Mouse (Mus musculus): ENCODE measurements around the gene Saxo1. TPM values are rescaled to one million over a fixed set of nuclear protein-coding genes. Genes with fewer than 3 reads are reported as not detected.
A peak's percentile ranks its signal among the peaks of the same experiment; 100 is the strongest.

The Saxo1 gene
- total RNA-seq (2014; fragmentation: Nextera tagmentation) (not detected in 2 replicates), total RNA-seq (2017) (0.12 TPM in 1 of 2 replicates, not detected in the other), polyA plus RNA-seq (2012) (not detected in 2 replicates)

DNA sequence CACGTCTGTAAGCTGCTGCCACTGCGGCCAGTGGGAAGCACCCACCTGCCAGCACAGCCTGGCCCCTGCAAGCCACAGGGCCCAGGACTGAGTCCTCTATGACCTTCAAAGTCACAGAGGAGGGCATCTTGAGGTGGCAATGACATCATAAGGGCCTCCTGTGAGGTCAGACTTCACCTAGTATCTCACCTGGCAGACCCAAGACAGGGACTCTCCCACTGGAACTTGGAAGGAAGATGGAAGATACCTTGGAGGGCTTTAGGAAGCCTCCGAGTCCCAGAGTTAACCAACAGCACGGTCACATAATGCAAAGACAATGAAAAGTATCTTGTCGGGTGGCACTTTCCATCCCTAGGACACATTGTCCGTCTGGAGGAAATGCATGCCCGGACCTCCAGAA is at the start of gene Saxo1:
Gene Saxo1 (minus strand): TSS at position 101 of the 400 bp plus-strand sequence.
- ATAC-seq (ENCODE audit: extremely low read depth, insufficient number of reproducible peaks, low FRiP score, poor library complexity, severe bottlenecking), result no peak
- TF ChIP-seq CTCF (IDR thresholded peaks at IDR 0.05; ENCODE audit: low read depth, low read length) (no peak), GATA2 (IDR thresholded peaks at IDR 0.05; ENCODE audit: borderline replicate concordance, low read depth, low read length) (no peak), TAL1 (conservative IDR thresholded peaks at IDR 0.05; ENCODE audit: low read depth, low read length) (no peak), GATA1 (IDR thresholded peaks at IDR 0.05; ENCODE audit: borderline replicate concordance, low read length) (no peak), POLR2AphosphoS5 (IDR thresholded peaks at IDR 0.05; ENCODE audit: insufficient replicate concordance, low read depth, low read length) (no peak)

GRCm38 (mm10) chr4:86591304-86591703 is 33.2 kb upstream of the Saxo1 start:
- no peaks in the 10 kb centered on the region for H3K27me3 ChIP-seq (ENCODE audit: insufficient read depth, low read length)
- H3K9me3 ChIP-seq (replicated peaks), result no peaks in the 10 kb centered on the region
- no peaks in the 10 kb centered on the region for H3K4me1 ChIP-seq (ENCODE audit: insufficient read depth, low read depth, low read length)
- ATAC-seq (ENCODE audit: extremely low read depth, insufficient number of reproducible peaks, low FRiP score, poor library complexity, severe bottlenecking), result no peak
- no peak for TF ChIP-seq CTCF (IDR thresholded peaks at IDR 0.05; ENCODE audit: low read depth, low read length)
- TF ChIP-seq GATA1 (IDR thresholded peaks at IDR 0.05; ENCODE audit: borderline replicate concordance, low read length), result no peak
- TF ChIP-seq POLR2AphosphoS5 (IDR thresholded peaks at IDR 0.05; ENCODE audit: insufficient replicate concordance, low read depth, low read length), result no peak
- TF ChIP-seq GATA2 (IDR thresholded peaks at IDR 0.05; ENCODE audit: borderline replicate concordance, low read depth, low read length), result no peak
- no peak for TF ChIP-seq TAL1 (conservative IDR thresholded peaks at IDR 0.05; ENCODE audit: low read depth, low read length)
- no peak overlapping the region for H3K4me3 ChIP-seq (ENCODE audit: low read depth, low read length)
- no peak for DNase-seq (ENCODE audit: low spot score)
- peaks cover 85% of the 10 kb centered on the region for H3K36me3 ChIP-seq (replicated peaks)

More for the DNA sequence above, at the start of gene Saxo1:
- Histone ChIP-seq H3K4me3 (ENCODE audit: low read depth, low read length) (no peak within 1 kb of the TSS), H3K36me3 (replicated peaks) (no peaks in the 10 kb centered on the region), H3K9me3 (replicated peaks) (no peaks in the 10 kb centered on the region), H3K4me1 (ENCODE audit: insufficient read depth, low read depth, low read length) (no peaks in the 10 kb centered on the region), H3K27me3 (ENCODE audit: insufficient read depth, low read length) (peaks cover 19% of the 10 kb centered on the region)
- no peak for DNase-seq (ENCODE audit: low spot score)

GRCm38 (mm10) chr4:86588236-86588635 is 30.1 kb upstream of the Saxo1 start:
- no peak overlapping the region for H3K4me3 ChIP-seq (ENCODE audit: low read depth, low read length)
- no peaks in the 10 kb centered on the region for H3K27me3 ChIP-seq (ENCODE audit: insufficient read depth, low read length)
- peaks cover 90% of the 10 kb centered on the region for H3K36me3 ChIP-seq (replicated peaks)
- no peaks in the 10 kb centered on the region for H3K4me1 ChIP-seq (ENCODE audit: insufficient read depth, low read depth, low read length)
- H3K9me3 ChIP-seq (replicated peaks), result no peaks in the 10 kb centered on the region
- ATAC-seq (ENCODE audit: extremely low read depth, insufficient number of reproducible peaks, low FRiP score, poor library complexity, severe bottlenecking) (no peak), DNase-seq (ENCODE audit: low spot score) (no peak)
- TF ChIP-seq POLR2AphosphoS5 (IDR thresholded peaks at IDR 0.05; ENCODE audit: insufficient replicate concordance, low read depth, low read length), result no peak
- TF ChIP-seq GATA1 (IDR thresholded peaks at IDR 0.05; ENCODE audit: borderline replicate concordance, low read length), result no peak
- TF ChIP-seq TAL1 (conservative IDR thresholded peaks at IDR 0.05; ENCODE audit: low read depth, low read length), result no peak
- TF ChIP-seq GATA2 (IDR thresholded peaks at IDR 0.05; ENCODE audit: borderline replicate concordance, low read depth, low read length), result no peak
- no peak for TF ChIP-seq CTCF (IDR thresholded peaks at IDR 0.05; ENCODE audit: low read depth, low read length)

GRCm38 (mm10) chr4:86580591-86580990 is 22.5 kb upstream of the Saxo1 start:
- TF ChIP-seq TAL1 (conservative IDR thresholded peaks at IDR 0.05; ENCODE audit: low read depth, low read length), result no peak
- Histone ChIP-seq H3K9me3 (replicated peaks) (no peaks in the 10 kb centered on the region), H3K4me3 (ENCODE audit: low read depth, low read length) (no peak overlapping the region), H3K4me1 (ENCODE audit: insufficient read depth, low read depth, low read length) (peaks cover 29% of the 10 kb centered on the region), H3K27me3 (ENCODE audit: insufficient read depth, low read length) (no peaks in the 10 kb centered on the region), H3K36me3 (replicated peaks) (peaks cover 75% of the 10 kb centered on the region)
- ATAC-seq (ENCODE audit: extremely low read depth, insufficient number of reproducible peaks, low FRiP score, poor library complexity, severe bottlenecking) (no peak), DNase-seq (ENCODE audit: low spot score) (no peak)

DNA sequence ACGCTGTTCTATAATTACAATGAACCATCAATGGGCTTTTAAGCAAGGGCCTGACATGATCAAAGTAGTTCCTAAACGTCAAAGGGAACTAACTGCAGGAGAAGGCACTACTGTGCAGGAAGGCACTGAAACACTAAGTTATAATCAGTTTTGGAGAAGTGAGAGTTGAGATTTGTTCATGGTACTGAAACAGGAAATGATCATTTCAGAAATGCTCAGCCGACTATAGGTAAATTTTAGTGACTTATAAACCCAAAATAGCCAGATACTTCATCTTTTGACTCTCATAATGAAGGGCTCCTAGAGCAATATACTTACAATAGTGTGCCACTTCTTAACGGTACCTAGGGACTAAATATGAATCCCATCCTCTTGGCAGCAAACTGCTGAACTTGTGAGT is 21.9 kb upstream of the Saxo1 start:
- H3K9me3 ChIP-seq (replicated peaks), result no peaks in the 10 kb centered on the region
- DNase-seq (ENCODE audit: low spot score), result no peak
- peaks cover 31% of the 10 kb centered on the region for H3K4me1 ChIP-seq (ENCODE audit: insufficient read depth, low read depth, low read length)
- no peak for ATAC-seq (ENCODE audit: extremely low read depth, insufficient number of reproducible peaks, low FRiP score, poor library complexity, severe bottlenecking)
- H3K36me3 ChIP-seq (replicated peaks), result peaks cover 70% of the 10 kb centered on the region
- H3K4me3 ChIP-seq (ENCODE audit: low read depth, low read length), result no peak overlapping the region
- H3K27me3 ChIP-seq (ENCODE audit: insufficient read depth, low read length), result no peaks in the 10 kb centered on the region
- no peak for TF ChIP-seq CTCF (IDR thresholded peaks at IDR 0.05; ENCODE audit: low read depth, low read length)
- TF ChIP-seq TAL1 (conservative IDR thresholded peaks at IDR 0.05; ENCODE audit: low read depth, low read length), result no peak
- no peak for TF ChIP-seq POLR2AphosphoS5 (IDR thresholded peaks at IDR 0.05; ENCODE audit: insufficient replicate concordance, low read depth, low read length)
- no peak for TF ChIP-seq GATA1 (IDR thresholded peaks at IDR 0.05; ENCODE audit: borderline replicate concordance, low read length)
- no peak for TF ChIP-seq GATA2 (IDR thresholded peaks at IDR 0.05; ENCODE audit: borderline replicate concordance, low read depth, low read length)

GRCm38 (mm10) chr4:86576630-86577225 is 18.6 kb upstream of the Saxo1 start:
- H3K36me3 ChIP-seq (replicated peaks), result peaks cover 40% of the 10 kb centered on the region
- peaks cover 38% of the 10 kb centered on the region for H3K4me1 ChIP-seq (ENCODE audit: insufficient read depth, low read depth, low read length)
- DNase-seq (ENCODE audit: low spot score) (no peak), ATAC-seq (ENCODE audit: extremely low read depth, insufficient number of reproducible peaks, low FRiP score, poor library complexity, severe bottlenecking) (no peak)
- H3K4me3 ChIP-seq (ENCODE audit: low read depth, low read length), result peak overlapping the region; percentile 92
- H3K27me3 ChIP-seq (ENCODE audit: insufficient read depth, low read length), result peaks cover 15% of the 10 kb centered on the region; the same call in 1 of the 2 replicates
- no peaks in the 10 kb centered on the region for H3K9me3 ChIP-seq (replicated peaks)
- TF ChIP-seq GATA2 (IDR thresholded peaks at IDR 0.05; ENCODE audit: borderline replicate concordance, low read depth, low read length), result no peak
- no peak for TF ChIP-seq CTCF (IDR thresholded peaks at IDR 0.05; ENCODE audit: low read depth, low read length)

All from G1E (cell line).